Mouse (Mus musculus) brain, embryonic 14.5 days (tissue): ENCODE data around the gene Zfp664.

Experiments
- CTCF ChIP-seq: fragments of 200-500 bp; IDR thresholded peaks from 2 replicates; pipeline ENCODE4 v1.5.1; 2012; ENCODE audit warnings: inconsistent platforms, mild to moderate bottlenecking, moderate library complexity, borderline replicate concordance; ENCODE audit not compliant: insufficient read depth, insufficient read length; ENCODE audit errors: extremely low read depth
- POLR2A ChIP-seq: fragments of 200-500 bp; IDR thresholded peaks from 2 replicates; pipeline ENCODE4 v1.6.1; 2012; ENCODE audit warnings: mild to moderate bottlenecking, inconsistent platforms, borderline replicate concordance; ENCODE audit not compliant: poor library complexity, insufficient read depth, insufficient read length, severe bottlenecking; ENCODE audit errors: extremely low read depth

GRCm38 (mm10) chr5:124868981-124869380, 6.5 kb downstream of the Zfp664 start:
- peak; percentile 70; the same call in 1 of the 2 replicates for TF ChIP-seq CTCF
- TF ChIP-seq POLR2A, result no peak
